Comparison of ENCODE assay signal across 20 mouse cellular contexts in the genomic region with DNA sequence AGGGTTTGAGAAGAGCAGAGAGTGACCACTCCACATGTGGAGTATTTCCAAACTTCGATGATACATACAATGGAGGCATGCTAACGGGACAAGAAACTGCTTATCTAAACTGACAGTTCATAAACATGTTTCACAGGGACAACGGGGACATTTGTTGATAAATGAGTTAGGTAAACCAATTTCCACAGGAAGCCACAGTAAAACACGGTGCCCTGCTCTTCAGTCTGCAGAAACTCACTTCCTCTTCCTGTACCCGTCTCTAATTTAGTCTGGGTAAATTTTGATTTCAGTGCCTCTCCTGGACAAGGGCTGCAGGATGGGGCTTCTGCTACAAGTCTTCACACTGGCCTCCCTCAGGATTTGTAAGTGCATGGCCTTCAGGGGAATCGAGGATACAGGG.
A peak's percentile ranks its signal among the peaks of the same experiment; 100 is the strongest.
DNase-seq lines count a peak whose midpoint lies in the region; ATAC-seq and TF ChIP-seq lines count a peak whose summit lies in the region.
"Had no signal": no experiment of that assay in that cellular context is flagged by ENCODE, and none has a peak within 500 bp of the region (broad histone marks: within the 10 kb centered on the region; RNA-seq: fewer than 3 reads in every experiment).

No protein-coding gene starts in this region.

- ATAC-seq in lung, postnatal 0 days = no peak
- 0 out of 2 replicates have a peak, but pooled peaks have one; percentile 39 for ATAC-seq in neutrophil, adult 5-6 weeks (ENCODE audit: extremely low read depth, insufficient number of reproducible peaks, low FRiP score, poor library complexity, severe bottlenecking)
- ATAC-seq: forebrain, embryonic 16.5 days; hindbrain, postnatal 0 days; midbrain, embryonic 15.5 days had no signal

- TF ChIP-seq CTCF in lung, postnatal 0 days (IDR thresholded peaks at IDR 0.05) = no peak

- H3K4me1 ChIP-seq in lung, postnatal 0 days (ENCODE audit: insufficient read depth, low read depth, low read length) = no peaks in the 10 kb centered on the region
- H3K4me1 ChIP-seq: heart, embryonic 13.5 days; midbrain, embryonic 15.5 days had no signal

- no peak overlapping the region for H3K27ac ChIP-seq in lung, postnatal 0 days (ENCODE audit: low read length)
- H3K27ac ChIP-seq: heart, embryonic 13.5 days; hindbrain, postnatal 0 days; macrophage; midbrain, embryonic 15.5 days had no signal

- DNase-seq in lung, postnatal 0 days (ENCODE audit: low spot score) = peak; percentile 10
- DNase-seq in lung, postnatal 14 days = no peak
- DNase-seq in CD4-positive, CD25-positive, alpha-beta regulatory T cell, adult 2 months (ENCODE audit: low read depth, low spot score) = peak; percentile 27
- DNase-seq in induced T-regulatory cell, adult 2 months (ENCODE audit: low read depth) = peak; percentile 25
- no peak for DNase-seq in embryo, embryonic 10.5 days (ENCODE audit: low spot score)
- no peak for DNase-seq in adrenal gland, adult 8-10 months
- DNase-seq: adrenal gland, postnatal 10 days; cerebellum, adult 11-12 months; cerebellum, postnatal 36 days; heart, postnatal 36 days; kidney, adult 8-10 months; kidney, postnatal 36 days; thymus, postnatal 36 days had no signal

- H3K4me3 ChIP-seq in lung, postnatal 0 days (ENCODE audit: low read depth, low read length) = no peak overlapping the region
- H3K4me3 ChIP-seq: erythroblast, embryonic 14.5 days; heart, embryonic 13.5 days; midbrain, embryonic 15.5 days had no signal

- H3K9ac ChIP-seq in lung, postnatal 0 days (replicated peaks; ENCODE audit: low read depth) = no peak overlapping the region
- H3K9ac ChIP-seq: heart, embryonic 13.5 days; midbrain, embryonic 15.5 days had no signal

- TF ChIP-seq EP300 in lung, postnatal 0 days (IDR thresholded peaks at IDR 0.05) = peak; percentile 53

- 26% methylated on average over 6 of the region's 6 CpGs for WGBS in lung, postnatal 0 days

- no peaks in the 10 kb centered on the region for H3K36me3 ChIP-seq in lung, postnatal 0 days (ENCODE audit: insufficient read depth, low read length)
- H3K36me3 ChIP-seq: heart, embryonic 13.5 days; midbrain, embryonic 15.5 days had no signal

- no peak overlapping the region for H3K4me2 ChIP-seq in lung, postnatal 0 days (replicated peaks; ENCODE audit: low read depth, low read length)
- H3K4me2 ChIP-seq: heart, embryonic 13.5 days; midbrain, embryonic 15.5 days had no signal

- no peaks in the 10 kb centered on the region for H3K9me3 ChIP-seq in lung, postnatal 0 days (ENCODE audit: low read length)
- H3K9me3 ChIP-seq: heart, embryonic 13.5 days; midbrain, embryonic 15.5 days had no signal

- no peaks in the 10 kb centered on the region for H3K27me3 ChIP-seq in lung, postnatal 0 days (replicated peaks; ENCODE audit: insufficient read depth, low read length)
- H3K27me3 ChIP-seq: heart, embryonic 13.5 days; midbrain, embryonic 15.5 days had no signal

Comparison
In these comparisons a context has a peak if more than half of its experiments do, and no peak if none do; other contexts are left out.
1. DNase-seq: peak in lung, postnatal 0 days (single experiment), CD4-positive, CD25-positive, alpha-beta regulatory T cell, adult 2 months (single experiment) and induced T-regulatory cell, adult 2 months (single experiment); none in lung, postnatal 14 days (single experiment), embryo, embryonic 10.5 days (single experiment) and adrenal gland, adult 8-10 months (single experiment).